Mouse (Mus musculus): ENCODE measurements around the gene Ecel1. TPM values are rescaled to one million over a fixed set of nuclear protein-coding genes. Genes with fewer than 3 reads are reported as not detected.

The Ecel1 gene
- not detected for total RNA-seq (2021)
- long read RNA-seq, experiment 1: 0 reads
- long read RNA-seq, experiment 2: 0 reads

DNA sequence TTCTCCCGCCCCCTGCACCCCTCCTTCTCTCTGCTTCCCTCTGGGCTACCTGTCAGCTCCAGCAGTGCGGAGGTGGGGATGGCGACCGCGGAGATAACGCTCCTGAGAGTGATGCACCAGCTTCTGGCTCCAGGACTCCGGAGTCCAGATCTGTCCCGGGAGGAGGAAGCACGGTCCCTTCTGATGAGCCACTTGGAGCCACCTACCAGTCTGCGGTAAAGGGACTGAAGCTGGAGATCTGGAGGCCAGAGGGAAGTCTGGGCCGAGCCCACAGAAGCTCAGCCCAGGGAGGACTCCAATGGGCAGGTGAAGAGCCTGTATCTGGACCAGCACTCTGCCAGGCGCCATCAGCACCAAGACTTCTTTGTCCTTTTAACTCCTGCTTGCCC lies at the start of gene Ecel1:
Gene Ecel1, minus strand, starts transcription at position 323 of the 389 bp plus-strand sequence.
- no peak for DNase-seq

DNA sequence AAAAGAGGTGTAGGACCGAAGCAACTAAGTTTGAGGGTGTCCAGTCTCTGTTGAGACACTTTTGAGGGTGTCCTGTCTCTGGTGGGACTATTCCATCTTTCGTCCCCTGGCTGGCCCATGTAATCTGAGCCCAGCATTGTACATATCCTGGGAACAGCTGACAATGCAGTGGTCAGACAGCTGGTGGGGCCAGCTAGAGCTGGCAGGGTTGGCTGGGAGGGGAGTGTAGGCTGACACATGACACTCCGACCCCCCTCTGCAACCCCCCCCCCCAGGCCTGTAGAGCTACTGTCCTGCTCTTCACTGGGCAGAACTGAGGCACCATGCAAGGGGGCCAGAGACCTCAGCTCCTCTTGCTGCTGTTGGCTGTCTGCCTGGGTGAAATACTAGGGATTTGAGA lies 49.2 kb upstream of the Ecel1 start:
- no peak for DNase-seq

DNA sequence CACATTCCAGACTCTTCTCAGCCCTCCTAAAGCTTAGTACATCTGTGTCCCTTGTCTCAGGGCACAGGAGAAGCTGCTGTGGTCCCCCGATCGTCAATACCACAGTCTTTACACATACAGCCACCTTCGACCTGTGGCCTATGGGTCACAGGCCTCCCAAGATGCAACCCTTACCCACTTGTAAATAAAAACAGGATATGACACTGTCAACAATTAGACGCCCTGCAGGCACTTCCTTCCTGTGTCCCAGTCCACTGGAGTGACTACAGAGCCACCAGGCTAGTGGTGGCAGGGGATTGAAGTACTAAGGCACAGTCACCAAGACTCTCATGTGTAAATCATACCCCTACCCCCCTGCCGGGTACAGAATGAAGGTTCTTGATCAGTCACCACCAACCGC lies 48.7 kb upstream of the Ecel1 start:
- no peak for DNase-seq

DNA sequence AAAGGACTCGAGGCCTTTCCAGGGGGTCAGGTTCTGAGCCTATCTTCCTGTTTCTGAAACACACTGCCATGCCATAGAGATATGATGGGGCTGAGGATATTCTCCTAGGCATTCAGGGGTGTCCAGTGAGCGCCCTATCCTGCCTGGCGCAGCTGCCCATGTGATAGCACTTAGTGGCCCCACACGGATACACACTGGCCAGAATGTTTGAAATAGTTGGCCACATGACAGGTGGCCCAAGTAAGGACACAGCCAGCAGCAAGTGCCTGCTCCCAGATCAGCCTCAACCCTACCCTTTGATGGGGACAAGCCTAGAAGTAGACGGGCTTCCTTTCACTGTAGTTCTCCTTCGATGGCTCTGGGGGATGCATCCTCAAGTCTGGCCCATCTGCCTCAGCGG lies 48.1 kb upstream of the Ecel1 start, which contains the start of gene Chrng:
Gene Chrng, plus strand, starts transcription at position 193 of the 400 bp plus-strand sequence.
- DNase-seq: no peak

DNA sequence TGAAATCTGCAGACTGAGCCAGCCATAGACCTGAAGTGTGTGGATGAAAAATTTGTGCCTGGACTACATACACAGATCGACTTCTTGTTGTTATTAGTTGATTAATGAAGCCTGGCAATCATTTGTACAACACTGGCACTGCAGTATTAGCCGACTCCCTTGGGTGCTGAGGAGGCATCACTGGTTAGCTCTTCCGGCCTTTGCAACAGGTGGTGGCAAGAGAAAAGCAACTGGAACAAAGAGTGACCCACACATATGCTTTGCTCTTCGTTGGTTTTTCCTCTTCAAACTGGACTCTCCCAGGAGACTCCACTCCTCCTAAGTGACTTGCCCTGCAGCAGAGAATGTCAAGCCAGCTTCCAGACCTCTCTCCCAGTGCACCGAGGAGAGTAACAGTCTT lies 47.5 kb upstream of the Ecel1 start:
- DNase-seq: no peak

DNA sequence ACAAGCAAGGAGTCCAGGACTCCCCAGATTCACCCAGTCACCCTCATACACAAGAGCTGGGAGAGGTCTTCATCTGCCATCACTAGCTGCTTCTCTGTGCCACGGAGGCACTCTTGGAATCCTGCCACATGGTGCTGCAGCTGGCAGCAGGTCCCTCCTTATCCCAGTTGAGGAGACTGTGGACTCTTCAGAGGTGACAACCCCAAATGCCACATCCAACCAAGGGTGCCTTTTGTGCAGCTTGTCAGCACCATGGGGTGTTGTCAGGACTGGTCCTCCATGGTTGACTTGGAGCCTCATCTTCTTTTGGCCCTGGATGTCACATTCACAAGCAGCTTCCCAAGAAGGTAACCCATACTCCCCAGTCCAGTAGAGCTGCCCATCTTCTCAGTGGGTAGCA lies 45.5 kb upstream of the Ecel1 start:
- DNase-seq: no peak

DNA sequence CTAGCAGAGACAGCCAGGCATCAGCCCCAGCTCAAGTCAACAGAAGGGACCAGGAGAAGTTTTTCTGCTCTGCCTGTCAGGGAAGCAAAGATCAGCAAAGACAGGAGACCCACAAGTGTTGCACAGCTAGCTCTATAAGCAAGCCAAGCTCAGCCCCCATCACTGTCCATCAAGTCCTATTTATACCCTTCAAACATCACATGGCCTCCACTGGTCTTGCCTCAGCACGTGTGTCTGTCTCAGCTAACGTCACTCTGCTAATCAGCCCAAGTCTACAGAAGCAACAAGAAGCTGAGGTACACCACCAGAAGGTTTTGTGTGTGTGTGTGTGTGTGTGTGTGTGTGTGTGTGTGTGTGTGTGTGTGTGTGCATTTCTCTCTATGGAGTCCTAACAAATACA lies 44.5 kb upstream of the Ecel1 start:
- no peak for DNase-seq

DNA sequence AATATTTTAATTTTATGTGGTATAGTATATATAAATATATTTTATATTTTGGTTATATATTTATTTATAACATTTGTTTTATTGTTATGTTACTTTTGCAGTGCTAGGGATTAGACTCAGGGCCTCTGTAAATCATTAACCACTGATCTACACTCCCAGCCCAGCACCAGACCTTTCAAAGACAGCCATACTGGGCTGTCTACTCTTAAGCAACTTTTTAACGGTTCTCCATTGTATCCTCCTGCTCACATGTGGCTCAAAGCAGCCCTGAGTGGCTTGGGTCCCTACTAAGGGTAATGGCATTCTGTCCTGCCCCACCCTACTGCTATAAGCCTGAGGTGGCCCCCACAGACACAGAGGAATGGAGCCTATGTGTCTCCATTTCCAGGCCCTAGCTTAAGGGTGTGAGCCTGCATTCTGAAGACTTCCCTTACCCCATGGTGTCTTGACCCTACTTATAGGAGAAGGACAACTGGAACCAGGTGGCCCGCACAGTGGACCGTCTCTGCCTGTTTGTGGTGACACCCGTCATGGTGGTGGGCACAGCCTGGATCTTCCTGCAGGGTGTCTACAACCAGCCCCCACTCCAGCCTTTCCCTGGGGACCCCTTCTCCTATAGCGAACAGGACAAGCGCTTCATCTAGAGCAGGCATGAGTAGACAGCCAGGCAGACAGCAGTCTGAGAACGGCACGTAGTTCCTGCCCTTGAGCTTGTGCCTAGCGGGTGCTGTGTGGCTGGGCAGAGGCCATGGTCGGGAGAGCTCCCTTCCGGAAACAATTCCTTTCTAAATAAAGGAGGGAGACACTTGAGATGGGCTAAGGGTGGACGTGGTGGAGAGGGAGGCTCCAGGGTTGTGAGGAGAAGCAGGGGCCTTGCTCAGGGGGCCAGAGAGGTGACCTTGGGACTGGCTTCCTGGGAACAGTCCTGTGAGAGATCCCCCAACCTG lies 42.1 kb upstream of the Ecel1 start:
- no peak for DNase-seq

DNA sequence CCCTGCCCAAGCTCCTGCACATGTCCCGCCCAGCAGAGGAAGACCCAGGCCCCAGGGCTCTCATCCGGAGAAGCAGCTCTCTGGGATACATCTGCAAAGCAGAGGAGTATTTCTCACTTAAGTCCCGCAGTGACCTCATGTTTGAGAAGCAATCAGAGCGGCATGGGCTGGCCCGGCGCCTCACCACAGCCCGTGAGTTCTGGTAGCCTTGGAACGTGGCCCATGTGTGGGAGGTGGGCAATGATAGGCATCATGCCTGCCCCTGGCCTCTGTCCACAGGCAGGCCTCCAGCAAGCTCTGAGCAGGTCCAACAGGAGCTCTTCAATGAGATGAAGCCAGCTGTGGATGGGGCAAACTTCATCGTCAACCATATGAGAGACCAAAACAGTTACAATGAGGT lies 41.0 kb upstream of the Ecel1 start:
- no peak for DNase-seq

DNA sequence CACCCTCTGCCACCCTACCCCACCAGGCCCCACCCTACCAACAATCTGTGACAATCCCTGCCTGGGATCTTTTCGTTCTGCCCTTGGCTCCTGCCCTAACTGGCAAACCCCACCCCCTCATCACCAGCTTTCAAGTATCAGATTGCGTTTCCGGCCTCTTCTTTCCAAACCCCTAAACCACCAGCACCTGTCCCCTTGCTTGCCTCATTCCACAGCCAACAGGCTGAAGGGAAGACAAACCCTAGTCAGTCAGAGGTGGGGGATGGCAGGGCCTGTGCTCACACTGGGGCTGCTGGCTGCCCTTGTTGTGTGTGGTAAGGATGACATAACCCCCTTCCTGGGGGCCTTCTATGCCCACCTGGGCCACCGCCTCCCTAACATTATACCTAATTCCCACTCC lies 34.1 kb upstream of the Ecel1 start, which contains the start of gene Chrnd:
Gene Chrnd, plus strand, starts transcription at position 179 of the 400 bp plus-strand sequence.
- DNase-seq: no peak

DNA sequence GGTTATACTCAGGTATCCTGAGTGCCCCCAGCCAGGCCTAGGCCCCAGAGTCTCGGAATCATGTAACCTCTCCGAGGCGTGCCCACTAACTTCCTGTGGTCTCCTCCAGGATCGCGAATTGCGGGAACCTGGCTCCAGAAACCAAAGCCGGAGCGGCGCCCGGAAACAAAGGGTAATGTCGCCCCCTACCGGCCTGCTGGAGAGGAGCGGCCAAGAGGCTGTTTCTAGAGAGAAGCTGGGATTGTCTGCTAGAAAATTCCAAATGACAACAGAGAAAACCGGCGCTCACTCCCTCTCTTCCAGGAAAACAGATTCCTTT lies 30.7 kb upstream of the Ecel1 start:
- no peak for DNase-seq

DNA sequence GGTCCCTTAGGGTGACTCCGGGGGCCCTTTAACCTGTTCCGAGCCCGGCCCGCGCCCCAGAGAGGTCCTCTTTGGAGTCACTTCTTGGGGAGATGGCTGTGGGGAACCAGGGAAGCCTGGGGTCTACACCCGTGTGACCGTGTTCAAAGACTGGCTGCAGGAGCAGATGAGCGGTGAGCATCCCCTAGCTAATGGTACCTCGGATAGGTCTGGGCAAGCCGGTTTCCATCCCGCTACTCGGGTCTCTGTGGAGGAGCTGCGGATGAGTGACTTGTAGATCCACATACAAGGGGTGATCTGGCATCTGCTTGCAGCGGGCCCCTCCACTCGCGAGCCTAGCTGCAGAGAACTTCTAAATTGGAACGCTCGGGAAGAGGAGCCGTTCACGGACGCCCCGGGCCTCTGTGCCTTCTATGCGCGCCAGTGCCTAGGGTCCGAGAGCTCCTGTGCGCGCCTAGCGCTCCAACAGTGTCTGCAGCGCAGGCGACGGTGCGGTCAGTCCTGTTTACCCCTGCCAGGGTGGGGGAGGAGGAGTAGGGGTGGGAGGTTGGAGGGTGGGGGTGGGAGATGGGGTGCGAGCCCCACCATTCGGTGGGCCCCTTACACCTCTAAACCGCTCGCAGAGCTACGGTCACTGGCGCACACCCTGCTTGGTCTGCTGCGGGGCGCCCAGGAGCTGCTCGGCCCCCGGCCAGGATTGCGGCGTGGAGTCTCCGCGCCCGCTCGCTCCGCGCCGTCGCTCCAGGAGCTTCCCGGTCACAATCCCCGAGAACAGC lies 30.1 kb upstream of the Ecel1 start:
- DNase-seq: no peak

DNA sequence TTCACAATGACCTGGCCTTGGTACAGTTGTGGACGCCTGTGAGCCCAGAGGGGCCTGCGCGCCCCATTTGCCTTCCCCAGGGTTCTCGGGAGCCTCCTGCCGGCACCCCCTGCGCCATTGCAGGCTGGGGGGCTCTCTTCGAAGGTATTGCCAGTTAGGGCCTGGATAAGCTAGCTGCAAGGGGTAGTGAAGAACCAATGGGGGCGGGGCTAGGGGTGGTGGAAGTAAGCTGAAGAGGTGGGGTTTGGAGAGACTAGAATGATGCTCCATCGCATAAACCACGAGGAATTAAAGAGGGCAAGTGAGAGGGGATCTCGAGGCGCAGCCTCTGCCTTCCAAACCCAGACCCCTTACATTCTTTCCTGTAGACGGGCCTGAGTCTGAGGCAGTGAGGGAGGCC lies 29.2 kb upstream of the Ecel1 start:
- DNase-seq: no peak

DNA sequence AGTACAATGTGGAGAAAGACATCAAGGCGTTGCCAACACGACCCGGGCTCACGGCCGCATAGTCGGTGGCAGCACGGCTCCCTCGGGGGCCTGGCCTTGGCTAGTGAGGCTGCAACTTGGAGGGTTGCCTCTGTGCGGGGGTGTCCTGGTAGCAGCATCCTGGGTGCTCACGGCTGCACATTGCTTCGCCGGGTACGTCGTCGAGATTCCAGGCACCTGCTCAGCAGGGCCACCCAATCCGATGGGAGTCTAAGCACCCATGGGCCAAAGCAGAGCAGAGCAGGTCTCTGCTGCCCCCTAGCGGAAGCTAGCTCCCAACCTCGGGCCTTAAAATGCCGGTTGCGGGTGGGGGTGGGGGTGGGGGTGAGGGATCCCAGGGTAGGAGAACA lies 28.4 kb upstream of the Ecel1 start:
- peak; percentile 45 for DNase-seq

DNA sequence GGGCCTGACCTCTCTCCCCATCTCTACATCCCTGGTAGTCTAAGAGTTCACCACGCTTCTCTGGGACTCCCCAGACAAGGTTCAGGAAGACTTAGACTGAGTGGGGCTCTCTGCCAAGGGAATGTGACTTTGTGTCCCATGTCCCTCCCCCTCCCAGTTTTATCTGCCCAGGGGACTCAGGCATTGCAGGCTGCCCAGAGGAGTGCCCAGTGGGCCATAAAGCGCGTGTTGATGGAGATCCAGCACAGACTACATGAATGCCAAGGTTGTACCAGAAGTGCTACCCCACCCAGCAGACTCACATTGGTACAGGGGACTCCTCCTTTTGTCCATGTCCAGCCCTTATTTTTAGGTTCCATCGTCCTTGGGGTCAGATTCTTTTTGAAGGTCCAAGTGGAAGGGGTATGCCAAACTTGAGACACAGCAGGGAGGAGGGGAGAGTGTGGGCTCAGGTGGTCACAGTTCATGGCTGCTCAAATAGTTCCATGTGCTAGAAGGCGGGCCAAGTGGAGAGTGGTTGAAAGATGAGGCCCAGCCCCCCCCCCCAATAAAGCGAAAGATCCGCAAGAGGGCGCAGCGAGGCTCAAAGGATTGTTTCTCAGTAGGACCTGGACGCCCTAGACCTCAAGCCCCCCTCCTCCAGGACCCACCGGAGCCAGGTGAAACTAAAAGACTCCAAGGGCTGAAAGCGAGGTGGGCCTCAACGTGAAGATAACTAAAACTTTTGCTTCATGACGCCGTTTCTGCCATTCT lies 27.9 kb upstream of the Ecel1 start:
- DNase-seq: no peak

DNA sequence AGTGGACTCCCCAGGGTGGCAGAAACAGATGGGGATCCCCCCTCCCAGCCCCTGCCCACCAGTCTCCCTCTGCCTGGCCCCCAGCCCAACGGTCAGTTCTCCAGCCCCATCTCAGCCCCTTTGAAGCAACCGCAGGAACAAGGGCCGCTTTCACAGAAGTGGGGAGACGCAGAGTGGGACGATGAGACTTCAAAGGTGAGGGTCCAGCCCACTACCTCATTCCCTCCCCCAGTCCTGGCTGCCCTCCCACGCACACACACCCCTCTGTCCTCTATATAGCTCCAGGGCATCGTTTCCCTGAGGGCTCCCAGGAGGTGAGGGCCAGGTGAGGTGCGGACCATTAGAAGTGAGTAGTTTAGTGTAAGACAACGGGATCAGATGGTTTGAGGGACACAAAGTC lies 26.7 kb upstream of the Ecel1 start, which contains the start of gene Prss56:
Gene Prss56, plus strand, starts transcription at position 301 of the 400 bp plus-strand sequence.
- DNase-seq: no peak

DNA sequence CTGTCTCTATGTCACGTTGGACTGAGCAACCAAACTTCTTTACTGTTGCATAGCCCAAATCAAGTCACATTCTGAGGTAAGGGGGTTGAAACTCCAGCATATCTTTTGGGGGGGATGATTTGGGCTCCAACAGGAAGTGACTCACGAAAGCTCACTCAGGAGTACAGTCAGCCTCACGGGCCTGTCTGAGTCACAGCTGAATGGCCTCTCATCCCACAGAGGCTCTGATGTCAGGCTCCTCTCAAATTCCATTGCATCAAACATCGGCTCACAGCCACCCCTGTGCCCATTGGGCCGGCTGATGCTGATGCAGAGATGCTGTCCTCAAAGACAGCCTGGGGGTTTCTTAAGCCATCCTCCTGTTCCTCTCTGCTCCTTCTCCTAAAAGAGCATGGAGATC lies 24.6 kb upstream of the Ecel1 start:
- DNase-seq: no peak

DNA sequence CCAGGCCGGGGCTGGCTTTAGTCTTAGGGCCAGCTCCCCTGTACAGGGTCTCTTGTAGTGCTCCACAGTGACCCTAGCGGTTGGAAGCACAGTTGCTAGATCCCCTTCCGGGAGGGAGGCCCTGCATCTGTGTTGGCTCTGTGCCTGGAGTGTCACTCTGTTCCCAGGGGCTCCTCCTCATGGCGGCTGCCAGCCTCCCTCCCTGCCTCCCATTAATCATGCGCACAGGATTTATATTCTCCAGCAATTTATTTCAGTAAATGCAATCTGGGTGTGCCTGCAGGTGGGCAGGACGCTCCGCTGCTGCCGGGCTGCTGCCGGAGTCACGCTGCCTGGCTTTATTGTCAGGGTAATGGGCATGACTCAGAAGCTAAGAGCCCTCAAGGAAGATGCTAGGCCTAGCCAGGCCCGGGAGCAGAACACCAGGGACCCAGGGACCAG lies 19.6 kb upstream of the Ecel1 start:
- peak; percentile 34 for DNase-seq

DNA sequence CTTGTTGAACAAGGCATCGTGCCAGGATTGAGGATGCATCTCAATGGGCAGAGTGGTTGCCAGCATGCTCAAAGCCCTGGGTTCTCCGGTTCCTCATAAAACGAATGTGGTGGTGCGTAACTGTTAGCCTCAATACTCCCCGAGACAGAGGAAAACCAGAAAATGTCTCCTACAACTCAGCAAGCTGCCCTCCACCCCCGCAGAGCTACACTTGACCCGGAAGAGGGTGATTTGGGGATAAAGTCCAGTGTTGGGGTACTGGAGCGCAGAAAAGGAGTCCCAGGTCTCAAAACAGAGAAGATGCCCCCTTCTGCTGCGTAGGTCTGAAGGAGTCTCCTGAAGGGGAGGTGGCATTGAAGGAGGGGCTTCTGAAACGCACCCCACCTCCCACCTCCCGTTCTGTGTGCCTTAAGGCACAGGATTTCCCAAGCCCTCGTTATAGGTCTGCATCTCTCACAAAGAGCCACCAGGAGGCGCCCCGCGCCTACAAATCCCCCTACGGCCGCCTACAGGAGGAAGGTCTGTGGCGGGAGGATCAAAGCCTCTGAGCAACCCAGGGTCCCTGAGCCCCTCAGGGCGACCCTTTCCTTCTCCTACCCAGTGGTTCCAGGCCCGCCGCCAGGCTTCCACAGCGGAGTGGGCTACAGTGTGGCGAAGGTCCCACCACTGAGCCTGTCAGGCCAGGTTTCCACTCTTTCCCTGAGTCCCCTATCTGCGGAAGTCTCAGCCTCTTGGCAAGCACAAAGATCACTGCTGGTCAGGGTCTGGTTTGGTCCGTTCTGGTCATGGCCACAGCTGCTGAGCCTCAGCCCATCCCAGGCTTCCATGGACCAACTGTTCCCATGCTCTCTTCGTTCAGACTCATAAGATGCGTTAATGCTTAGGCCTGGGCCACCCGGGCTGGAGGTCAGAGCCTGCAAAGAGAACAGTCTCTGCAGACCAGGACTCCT lies 18.0 kb upstream of the Ecel1 start:
- peak; percentile 39 for DNase-seq

DNA sequence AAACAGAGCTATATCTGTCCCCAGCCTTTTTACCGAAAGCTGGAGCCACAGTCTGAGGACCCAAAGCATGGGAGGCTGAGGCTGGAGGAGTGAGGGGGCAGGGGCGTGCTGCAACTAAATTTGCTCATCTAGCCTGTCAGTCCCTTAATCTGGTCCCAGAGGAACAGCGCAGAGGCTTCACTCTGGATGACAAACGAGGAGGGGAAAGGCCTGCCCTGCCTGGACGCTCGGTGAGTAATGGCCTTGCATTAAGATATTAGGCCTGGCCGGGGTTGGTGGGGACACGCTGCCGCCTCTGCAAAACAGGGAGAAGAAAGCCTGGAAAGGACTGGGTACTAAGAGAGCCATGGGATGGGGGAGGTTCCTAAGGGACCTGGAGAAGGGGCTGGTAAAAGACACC lies 16.0 kb upstream of the Ecel1 start:
- no peak for DNase-seq

DNA sequence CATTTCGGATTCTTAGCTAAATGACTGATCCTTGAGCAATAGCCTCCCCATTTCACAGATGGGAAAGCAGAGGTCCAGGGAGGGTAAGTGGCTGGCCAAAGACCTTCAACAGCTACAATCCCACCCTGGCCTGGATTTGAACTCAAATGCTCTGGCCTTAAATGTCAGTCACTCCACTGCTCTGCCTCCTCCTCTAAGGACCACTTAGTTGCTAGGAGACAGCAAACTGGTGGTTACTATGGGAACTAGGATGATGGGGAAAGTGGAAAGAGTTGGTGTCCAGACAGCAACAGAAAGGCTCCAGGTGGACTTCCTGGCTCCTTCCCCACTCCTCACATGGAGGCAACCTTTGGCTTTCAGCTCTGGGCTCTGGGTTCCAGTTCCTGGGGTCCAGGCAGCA lies 15.0 kb upstream of the Ecel1 start:
- no peak for DNase-seq

All from gastrocnemius, postnatal 25 days (tissue).